Mouse (Mus musculus): ENCODE data around the gene Mgat3. TPM values are rescaled to one million over a fixed set of nuclear protein-coding genes. Genes with fewer than 3 reads are reported as not detected.

The Mgat3 gene
- total and polyA plus RNA-seq, 2 experiments from 2014 or later = 9.9 to 65.6 TPM

DNA sequence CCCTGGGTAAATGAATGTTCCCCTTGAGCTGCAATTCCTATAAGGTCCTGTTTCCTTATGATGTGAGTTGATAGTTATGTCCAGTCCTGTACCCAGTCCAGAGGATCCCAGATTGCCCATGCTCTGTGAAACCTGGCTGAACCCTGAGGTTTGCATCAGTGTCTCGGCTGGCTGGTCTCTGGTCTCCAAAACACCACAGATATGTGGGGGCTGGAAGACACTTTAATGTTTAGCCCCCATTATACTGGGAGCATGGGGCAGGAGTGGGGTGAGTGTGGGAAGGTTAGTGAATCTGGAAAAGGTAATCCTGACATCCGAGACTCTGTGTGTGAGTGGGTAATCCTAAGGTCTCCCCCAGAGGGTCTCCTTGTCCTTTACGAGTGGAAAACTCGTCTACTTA, 59.5 kb downstream of the Mgat3 start:
- 0 out of 2 replicates have a peak, but pooled peaks cover 6% of the 10 kb centered on the region for H3K4me1 ChIP-seq (ENCODE audit: insufficient read depth)
- no peak for DNase-seq
- no peaks in the 10 kb centered on the region for H3K27me3 ChIP-seq (ENCODE audit: insufficient read depth, low read length)
- peak overlapping the region; percentile 82; the same call in 1 of the 2 replicates for H3K4me2 ChIP-seq (ENCODE audit: low read depth)
- peak overlapping the region; percentile 88 for H3K27ac ChIP-seq (ENCODE audit: low read depth, low read length)
- ATAC-seq = no peak
- H3K36me3 ChIP-seq (ENCODE audit: insufficient read depth) = peaks cover 23% of the 10 kb centered on the region
- H3K9me3 ChIP-seq (ENCODE audit: low read length) = no peaks in the 10 kb centered on the region
- TF ChIP-seq CTCF (IDR thresholded peaks at IDR 0.05; ENCODE audit: low read depth) = no peak
- no peak overlapping the region for H3K9ac ChIP-seq
- H3K4me3 ChIP-seq (ENCODE audit: low read depth, low read length) = peak overlapping the region; percentile 82; the same call in 1 of the 2 replicates
- 62% methylated on average over 4 of the region's 4 CpGs for WGBS

- peak within 1 kb of the TSS; percentile 86 for H3K9ac ChIP-seq
- peak within 1 kb of the TSS; percentile 82 for H3K4me3 ChIP-seq (ENCODE audit: low read depth, low read length)
- peaks cover 26% of the 10 kb centered on the region for H3K36me3 ChIP-seq (ENCODE audit: insufficient read depth)
- no peaks in the 10 kb centered on the region for H3K9me3 ChIP-seq (ENCODE audit: low read length)
- peak; percentile 18 for TF ChIP-seq CTCF (IDR thresholded peaks at IDR 0.05; ENCODE audit: low read depth)
- peak; percentile 97 for ATAC-seq
- H3K27me3 ChIP-seq (ENCODE audit: insufficient read depth, low read length) = no peaks in the 10 kb centered on the region
- peak; percentile 95 for DNase-seq
- 0 out of 2 replicates have a peak, but pooled peaks cover 6% of the 10 kb centered on the region for H3K4me1 ChIP-seq (ENCODE audit: insufficient read depth)
- peak within 1 kb of the TSS; percentile 82 for H3K4me2 ChIP-seq (ENCODE audit: low read depth)
- peak within 1 kb of the TSS; percentile 88 for H3K27ac ChIP-seq (ENCODE audit: low read depth, low read length)
- WGBS = under 1% methylated on average over 65 of the region's 67 CpGs
Observed at GRCm38 (mm10) chr15:80233733-80234509, 60.4 kb downstream of the Mgat3 start, which contains the start of gene Mief1. Gene Mief1, plus strand, starts transcription at chr15:80234018.

GRCm38 (mm10) chr15:80235535-80235934, 62.0 kb downstream of the Mgat3 start, which contains the start of gene AC140267.1:
Gene AC140267.1, plus strand, starts transcription at chr15:80235835.
- H3K9ac ChIP-seq = peak within 1 kb of the TSS; percentile 86
- 96% methylated on average over 9 of the region's 9 CpGs for WGBS
- no peak within 1 kb of the TSS for H3K27ac ChIP-seq (ENCODE audit: low read depth, low read length)
- H3K4me3 ChIP-seq (ENCODE audit: low read depth, low read length) = peak within 1 kb of the TSS; percentile 82
- ATAC-seq = no peak
- TF ChIP-seq CTCF (IDR thresholded peaks at IDR 0.05; ENCODE audit: low read depth) = no peak
- 0 out of 2 replicates have a peak, but pooled peaks cover 6% of the 10 kb centered on the region for H3K4me1 ChIP-seq (ENCODE audit: insufficient read depth)
- DNase-seq = no peak
- no peaks in the 10 kb centered on the region for H3K27me3 ChIP-seq (ENCODE audit: insufficient read depth, low read length)
- H3K4me2 ChIP-seq (ENCODE audit: low read depth) = peak within 1 kb of the TSS; percentile 82
- H3K36me3 ChIP-seq (ENCODE audit: insufficient read depth) = peaks cover 32% of the 10 kb centered on the region
- no peaks in the 10 kb centered on the region for H3K9me3 ChIP-seq (ENCODE audit: low read length)

DNA sequence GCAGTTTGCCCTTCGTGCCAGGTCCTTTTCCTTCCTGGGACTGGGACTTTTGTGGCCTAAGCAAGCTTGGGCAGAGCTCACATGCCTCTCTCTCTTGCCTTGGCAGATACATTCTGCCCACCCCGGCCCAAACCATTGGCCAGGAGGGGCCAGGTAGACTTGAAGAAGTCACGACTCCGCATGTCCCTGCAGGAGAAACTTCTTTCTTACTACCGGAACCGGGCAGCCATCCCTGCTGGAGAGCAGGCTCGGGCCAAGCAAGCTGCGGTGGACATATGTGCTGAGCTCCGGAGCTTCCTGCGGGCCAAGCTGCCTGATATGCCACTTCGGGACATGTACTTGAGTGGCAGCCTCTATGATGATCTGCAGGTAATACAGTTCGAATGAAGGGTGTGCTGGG, 74.6 kb downstream of the Mgat3 start:
- no peaks in the 10 kb centered on the region for H3K4me1 ChIP-seq (ENCODE audit: insufficient read depth)
- no peaks in the 10 kb centered on the region for H3K9me3 ChIP-seq (ENCODE audit: low read length)
- H3K27me3 ChIP-seq (ENCODE audit: insufficient read depth, low read length) = no peaks in the 10 kb centered on the region
- no peak overlapping the region for H3K27ac ChIP-seq (ENCODE audit: low read depth, low read length)
- peaks cover 83% of the 10 kb centered on the region for H3K36me3 ChIP-seq (ENCODE audit: insufficient read depth)
- DNase-seq (no peak), ATAC-seq (no peak)
- no peak overlapping the region for H3K4me3 ChIP-seq (ENCODE audit: low read depth, low read length)
- no peak overlapping the region for H3K4me2 ChIP-seq (ENCODE audit: low read depth)
- WGBS = 95% methylated on average over 12 of the region's 12 CpGs
- TF ChIP-seq CTCF (IDR thresholded peaks at IDR 0.05; ENCODE audit: low read depth) = no peak
- H3K9ac ChIP-seq = no peak overlapping the region

DNA sequence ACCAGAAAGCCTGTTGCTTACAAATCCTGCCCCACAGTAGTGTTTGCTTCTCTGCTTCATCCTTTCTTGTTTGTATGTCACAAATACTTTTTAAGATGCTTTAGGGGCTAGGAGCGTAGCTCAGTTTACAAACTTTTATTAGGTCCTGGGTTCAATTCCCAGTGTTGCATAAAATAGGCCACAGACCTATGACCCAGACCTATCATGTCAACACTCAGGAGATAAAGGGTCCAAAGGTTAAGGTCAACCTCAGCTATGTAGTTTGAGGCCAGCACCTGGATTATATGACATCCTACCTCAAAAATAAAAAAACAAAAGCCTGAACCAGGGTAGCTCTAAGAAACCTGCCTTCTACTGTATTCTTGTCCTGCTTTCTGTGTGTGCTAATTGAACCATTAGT, 75.1 kb downstream of the Mgat3 start:
- Histone ChIP-seq H3K4me1 (ENCODE audit: insufficient read depth) (no peaks in the 10 kb centered on the region), H3K9ac (no peak overlapping the region), H3K4me2 (ENCODE audit: low read depth) (no peak overlapping the region), H3K27ac (ENCODE audit: low read depth, low read length) (no peak overlapping the region), H3K36me3 (ENCODE audit: insufficient read depth) (peaks cover 79% of the 10 kb centered on the region), H3K4me3 (ENCODE audit: low read depth, low read length) (no peak overlapping the region), H3K27me3 (ENCODE audit: insufficient read depth, low read length) (no peaks in the 10 kb centered on the region), H3K9me3 (ENCODE audit: low read length) (no peaks in the 10 kb centered on the region)
- ATAC-seq = no peak
- 100% methylated on average over 1 of the region's 1 CpGs for WGBS
- DNase-seq = no peak
- TF ChIP-seq CTCF (IDR thresholded peaks at IDR 0.05; ENCODE audit: low read depth) = no peak

GRCm38 (mm10) chr15:80249672-80250071, 76.2 kb downstream of the Mgat3 start:
- Histone ChIP-seq H3K4me1 (ENCODE audit: insufficient read depth) (peaks cover 7% of the 10 kb centered on the region), H3K9ac (no peak overlapping the region), H3K4me2 (ENCODE audit: low read depth) (no peak overlapping the region), H3K36me3 (ENCODE audit: insufficient read depth) (peaks cover 71% of the 10 kb centered on the region), H3K27ac (ENCODE audit: low read depth, low read length) (no peak overlapping the region), H3K27me3 (ENCODE audit: insufficient read depth, low read length) (no peaks in the 10 kb centered on the region), H3K9me3 (ENCODE audit: low read length) (no peaks in the 10 kb centered on the region), H3K4me3 (ENCODE audit: low read depth, low read length) (no peak overlapping the region)
- no peak for ATAC-seq
- WGBS = 95% methylated on average over 10 of the region's 10 CpGs
- DNase-seq = no peak
- no peak for TF ChIP-seq CTCF (IDR thresholded peaks at IDR 0.05; ENCODE audit: low read depth)

- Histone ChIP-seq H3K4me3 (ENCODE audit: low read depth, low read length) (no peak overlapping the region), H3K36me3 (ENCODE audit: insufficient read depth) (peaks cover 66% of the 10 kb centered on the region), H3K9me3 (ENCODE audit: low read length) (no peaks in the 10 kb centered on the region), H3K9ac (no peak overlapping the region), H3K27me3 (ENCODE audit: insufficient read depth, low read length) (no peaks in the 10 kb centered on the region), H3K4me1 (ENCODE audit: insufficient read depth) (peaks cover 7% of the 10 kb centered on the region), H3K4me2 (ENCODE audit: low read depth) (no peak overlapping the region), H3K27ac (ENCODE audit: low read depth, low read length) (no peak overlapping the region)
- ATAC-seq (no peak), DNase-seq (no peak)
- WGBS = 94% methylated on average over 6 of the region's 6 CpGs
- TF ChIP-seq CTCF (IDR thresholded peaks at IDR 0.05; ENCODE audit: low read depth) = no peak
Observed at GRCm38 (mm10) chr15:80250586-80250985, 77.1 kb downstream of the Mgat3 start.

Data from forebrain, postnatal 0 days (tissue).